Mouse (Mus musculus): Measurements from ENCODE around the gene Tmem233.

Gene Tmem233

GRCm38 (mm10) chr5:116083081-116083480 lies at the start of gene Tmem233:
Gene Tmem233 (minus strand): TSS chr5:116083244.
- no peak for DNase-seq (ENCODE audit: low spot score)

- peak; percentile 91 for DNase-seq (ENCODE audit: low spot score)
Observed at GRCm38 (mm10) chr5:116123344-116123743, 40.3 kb upstream of the Tmem233 start.

- DNase-seq (ENCODE audit: low spot score): peak; percentile 51
Observed at GRCm38 (mm10) chr5:116116567-116116966, 33.5 kb upstream of the Tmem233 start.

- peak; percentile 12 for DNase-seq (ENCODE audit: low spot score)
Observed at GRCm38 (mm10) chr5:116116110-116116509, 33.1 kb upstream of the Tmem233 start.

- peak; percentile 72 for DNase-seq (ENCODE audit: low spot score)
Observed at GRCm38 (mm10) chr5:116115071-116115834, 32.2 kb upstream of the Tmem233 start.

GRCm38 (mm10) chr5:116108651-116109050 lies 25.6 kb upstream of the Tmem233 start:
- DNase-seq (ENCODE audit: low spot score): no peak

GRCm38 (mm10) chr5:116084231-116084630 lies 1.2 kb upstream of the Tmem233 start:
- no peak for DNase-seq (ENCODE audit: low spot score)

GRCm38 (mm10) chr5:116082241-116082900 lies 673 bp downstream of the Tmem233 start:
- no peak for DNase-seq (ENCODE audit: low spot score)

GRCm38 (mm10) chr5:116081616-116082015 lies 1.4 kb downstream of the Tmem233 start:
- no peak for DNase-seq (ENCODE audit: low spot score)

- DNase-seq (ENCODE audit: low spot score): no peak
Observed at GRCm38 (mm10) chr5:116080736-116081135, 2.3 kb downstream of the Tmem233 start.

GRCm38 (mm10) chr5:116069618-116070017 lies 13.4 kb downstream of the Tmem233 start:
- DNase-seq (ENCODE audit: low spot score): no peak

GRCm38 (mm10) chr5:116052826-116053225 lies 30.2 kb downstream of the Tmem233 start:
- no peak for DNase-seq (ENCODE audit: low spot score)

- DNase-seq (ENCODE audit: low spot score): no peak
Observed at GRCm38 (mm10) chr5:116052171-116052570, 30.9 kb downstream of the Tmem233 start.

GRCm38 (mm10) chr5:116049821-116050220 lies 33.2 kb downstream of the Tmem233 start:
- DNase-seq (ENCODE audit: low spot score): no peak

- no peak for DNase-seq (ENCODE audit: low spot score)
Observed at GRCm38 (mm10) chr5:116048321-116048720, 34.7 kb downstream of the Tmem233 start.

GRCm38 (mm10) chr5:116046246-116046645 lies 36.8 kb downstream of the Tmem233 start:
- no peak for DNase-seq (ENCODE audit: low spot score)

- DNase-seq (ENCODE audit: low spot score): no peak
Observed at GRCm38 (mm10) chr5:116045581-116045980, 37.5 kb downstream of the Tmem233 start.

GRCm38 (mm10) chr5:116042241-116042640 lies 40.8 kb downstream of the Tmem233 start:
- no peak for DNase-seq (ENCODE audit: low spot score)

- DNase-seq (ENCODE audit: low spot score): no peak
Observed at GRCm38 (mm10) chr5:116039706-116040105, 43.3 kb downstream of the Tmem233 start.

- DNase-seq (ENCODE audit: low spot score): no peak
Observed at GRCm38 (mm10) chr5:116037731-116038130, 45.3 kb downstream of the Tmem233 start.

- DNase-seq (ENCODE audit: low spot score): no peak
Observed at GRCm38 (mm10) chr5:116036465-116036864, 46.6 kb downstream of the Tmem233 start.

GRCm38 (mm10) chr5:116031190-116031577 lies 51.9 kb downstream of the Tmem233 start:
- DNase-seq (ENCODE audit: low spot score): peak; percentile 79

- no peak for DNase-seq (ENCODE audit: low spot score)
Observed at GRCm38 (mm10) chr5:116030566-116031189, 52.4 kb downstream of the Tmem233 start.

All from MN1 (cell line).